Mouse (Mus musculus): ENCODE data around the gene Ptprd. TPM values are rescaled to one million over a fixed set of nuclear protein-coding genes. Genes with fewer than 3 reads are reported as not detected.

The Ptprd gene
- total and polyA plus RNA-seq, 3 experiments: not detected

DNA sequence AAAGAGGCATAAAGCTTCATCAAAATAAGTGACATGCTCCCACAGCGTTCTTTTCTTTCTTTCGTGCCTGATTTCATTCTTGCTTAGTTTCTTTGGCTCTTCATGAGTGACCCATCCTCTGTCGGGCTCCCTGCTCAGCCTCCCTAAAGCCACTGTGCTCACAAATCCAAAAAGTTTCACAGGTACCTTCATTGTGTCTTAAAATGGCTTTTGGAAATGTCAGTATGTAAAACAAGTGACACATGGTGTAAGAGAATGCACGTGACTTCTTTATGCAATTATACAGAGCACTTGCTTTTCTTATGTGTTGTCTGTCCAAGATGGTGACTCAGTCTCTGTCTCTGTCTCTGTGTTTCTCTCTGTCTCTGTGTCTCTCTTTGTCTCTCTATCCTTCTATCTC is 1.2 kb upstream of the Ptprd start:
- Histone ChIP-seq H3K79me2 (ENCODE audit: control insufficient read depth, insufficient read depth, low read length, poor library complexity) (no peaks in the 10 kb centered on the region), H3K4me1 (ENCODE audit: control insufficient read depth in 1 of 2, insufficient read depth in 2 of 2, low read length in 2 of 2) (no peaks in the 10 kb centered on the region), H3K9me3 (replicated peaks; ENCODE audit: insufficient read depth, low read length) (no peaks in the 10 kb centered on the region), H3K36me3 (ENCODE audit: control insufficient read depth in 1 of 2, insufficient read depth in 2 of 2, low read length in 2 of 2) (no peaks in the 10 kb centered on the region), H3K27me3 (ENCODE audit: control insufficient read depth in 1 of 2, insufficient read depth in 2 of 2, low read length in 2 of 2) (no peaks in the 10 kb centered on the region), H3K27ac (ENCODE audit: control insufficient read depth, low read depth, low read length) (no peak overlapping the region), H3K9ac (ENCODE audit: control insufficient read depth, low read depth, low read length, poor library complexity, severe bottlenecking) (no peak overlapping the region), H3K4me3 (ENCODE audit: control insufficient read depth in 1 of 2, insufficient read depth in 1 of 2, low read depth in 2 of 2, low read length in 2 of 2) (no peak overlapping the region)
- no peak for DNase-seq (ENCODE audit: low read depth, low spot score)
- TF ChIP-seq MAZ (IDR thresholded peaks at IDR 0.05; ENCODE audit: low read depth, low read length): no peak
- no peak for TF ChIP-seq GABPA (IDR thresholded peaks at IDR 0.05; ENCODE audit: low read depth, low read length)

DNA sequence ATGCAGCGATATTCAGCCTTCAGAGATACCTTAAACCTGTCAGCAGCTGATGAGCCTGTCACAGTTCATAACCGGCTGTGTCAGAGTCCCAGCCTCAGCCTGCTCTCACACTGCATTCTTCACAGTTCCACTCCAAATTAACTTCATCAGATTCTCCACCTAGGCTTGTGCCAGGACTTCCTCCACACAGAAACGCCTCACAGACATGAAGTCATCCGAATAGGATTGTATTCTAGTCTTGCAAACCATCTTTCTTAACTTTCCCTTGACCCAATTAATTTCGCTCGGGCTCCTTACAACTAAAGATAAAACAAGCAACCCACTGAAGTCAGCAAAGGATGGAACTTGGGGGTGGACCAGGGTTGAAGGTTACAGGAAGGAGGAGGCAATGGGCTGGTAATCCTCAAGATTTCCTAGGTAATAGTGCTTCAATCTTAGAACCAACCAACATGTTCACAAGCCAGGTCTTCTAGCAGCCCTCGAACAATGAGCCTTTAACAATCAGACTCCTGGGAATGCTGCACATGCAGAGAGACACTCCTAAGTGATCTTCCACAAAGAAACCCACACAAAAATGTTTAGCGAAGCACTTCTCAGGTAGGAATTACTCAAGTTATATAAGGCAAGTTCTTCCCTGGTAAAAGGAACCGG is 758 bp downstream of the Ptprd start:
- no peaks in the 10 kb centered on the region for H3K9me3 ChIP-seq (replicated peaks; ENCODE audit: insufficient read depth, low read length)
- no peak overlapping the region for H3K27ac ChIP-seq (ENCODE audit: control insufficient read depth, low read depth, low read length)
- TF ChIP-seq ETS1 (IDR thresholded peaks at IDR 0.05; ENCODE audit: low read depth, low read length) (no peak), TAL1 (IDR thresholded peaks at IDR 0.05; ENCODE audit: low read length) (no peak), USF1 (IDR thresholded peaks at IDR 0.05; ENCODE audit: low read depth, low read length) (no peak), ELF1 (IDR thresholded peaks at IDR 0.05; ENCODE audit: low read depth, low read length) (no peak), RCOR1 (IDR thresholded peaks at IDR 0.05; ENCODE audit: low read depth, low read length) (no peak), ZMIZ1 (IDR thresholded peaks at IDR 0.05; ENCODE audit: low read depth, low read length) (no peak), GABPA (IDR thresholded peaks at IDR 0.05; ENCODE audit: low read depth, low read length) (no peak), CHD1 (IDR thresholded peaks at IDR 0.05; ENCODE audit: low read depth, low read length) (no peak), RAD21 (IDR thresholded peaks at IDR 0.05; ENCODE audit: low read depth, low read length) (no peak), CTCF (IDR thresholded peaks at IDR 0.05 in 2 of 3, conservative IDR thresholded peaks at IDR 0.05 in 1 of 3; ENCODE audit: control insufficient read depth in 1 of 3, insufficient read depth in 1 of 3, low read depth in 2 of 3, low read length in 3 of 3, poor library complexity in 1 of 3, severe bottlenecking in 1 of 3) (no peak), MAX (IDR thresholded peaks at IDR 0.05; ENCODE audit: low read length) (no peak), POLR2AphosphoS2 (IDR thresholded peaks at IDR 0.05; ENCODE audit: low read length) (no peak), JUND (IDR thresholded peaks at IDR 0.05; ENCODE audit: low read depth, low read length) (no peak)
- no peak overlapping the region for H3K9ac ChIP-seq (ENCODE audit: control insufficient read depth, low read depth, low read length, poor library complexity, severe bottlenecking)
- no peaks in the 10 kb centered on the region for H3K36me3 ChIP-seq (ENCODE audit: control insufficient read depth in 1 of 2, insufficient read depth in 2 of 2, low read length in 2 of 2)
- no peaks in the 10 kb centered on the region for H3K4me1 ChIP-seq (ENCODE audit: control insufficient read depth in 1 of 2, insufficient read depth in 2 of 2, low read length in 2 of 2)
- H3K79me2 ChIP-seq (ENCODE audit: control insufficient read depth, insufficient read depth, low read length, poor library complexity): no peaks in the 10 kb centered on the region
- no peak overlapping the region for H3K4me3 ChIP-seq (ENCODE audit: control insufficient read depth in 1 of 2, insufficient read depth in 1 of 2, low read depth in 2 of 2, low read length in 2 of 2)
- no peak for DNase-seq (ENCODE audit: low read depth, low spot score)
- no peaks in the 10 kb centered on the region for H3K27me3 ChIP-seq (ENCODE audit: control insufficient read depth in 1 of 2, insufficient read depth in 2 of 2, low read length in 2 of 2)

DNA sequence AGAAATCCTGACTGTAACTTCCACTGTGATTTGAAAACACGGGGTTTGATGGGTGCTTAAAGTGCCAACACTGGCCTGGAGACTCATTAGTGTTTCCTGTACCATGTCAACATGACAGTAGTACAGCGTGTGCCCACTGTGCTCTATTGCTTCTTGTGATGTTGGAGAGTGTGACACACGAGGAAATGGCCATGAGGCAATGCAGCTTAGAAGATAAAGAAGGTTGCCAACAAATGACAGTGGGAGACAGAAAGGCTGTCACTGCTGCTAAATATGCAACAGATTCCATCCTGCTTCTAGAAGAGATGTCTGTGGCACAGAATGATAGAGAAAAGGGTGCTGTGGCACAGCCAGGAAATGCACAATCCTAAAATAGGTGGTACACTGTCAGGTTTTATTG is 6.7 kb downstream of the Ptprd start:
- no peaks in the 10 kb centered on the region for H3K27me3 ChIP-seq (ENCODE audit: control insufficient read depth in 1 of 2, insufficient read depth in 2 of 2, low read length in 2 of 2)
- no peak overlapping the region for H3K27ac ChIP-seq (ENCODE audit: control insufficient read depth, low read depth, low read length)
- DNase-seq (ENCODE audit: low read depth, low spot score): no peak
- H3K9ac ChIP-seq (ENCODE audit: control insufficient read depth, low read depth, low read length, poor library complexity, severe bottlenecking): no peak overlapping the region
- no peaks in the 10 kb centered on the region for H3K4me1 ChIP-seq (ENCODE audit: control insufficient read depth in 1 of 2, insufficient read depth in 2 of 2, low read length in 2 of 2)
- no peaks in the 10 kb centered on the region for H3K79me2 ChIP-seq (ENCODE audit: control insufficient read depth, insufficient read depth, low read length, poor library complexity)
- no peak for TF ChIP-seq TAL1 (IDR thresholded peaks at IDR 0.05; ENCODE audit: low read length)
- no peak for TF ChIP-seq NELFE (IDR thresholded peaks at IDR 0.05; ENCODE audit: low read depth, low read length)
- TF ChIP-seq HCFC1 (IDR thresholded peaks at IDR 0.05; ENCODE audit: low read depth, low read length): no peak
- TF ChIP-seq MYC (IDR thresholded peaks at IDR 0.05; ENCODE audit: low read depth, low read length): no peak
- TF ChIP-seq RCOR1 (IDR thresholded peaks at IDR 0.05; ENCODE audit: low read depth, low read length): no peak
- no peak overlapping the region for H3K4me3 ChIP-seq (ENCODE audit: control insufficient read depth in 1 of 2, insufficient read depth in 1 of 2, low read depth in 2 of 2, low read length in 2 of 2)
- H3K9me3 ChIP-seq (replicated peaks; ENCODE audit: insufficient read depth, low read length): no peaks in the 10 kb centered on the region
- no peaks in the 10 kb centered on the region for H3K36me3 ChIP-seq (ENCODE audit: control insufficient read depth in 1 of 2, insufficient read depth in 2 of 2, low read length in 2 of 2)

All from MEL (cell line).